Mouse (Mus musculus): ENCODE results near the gene Galnt2.

DNA sequence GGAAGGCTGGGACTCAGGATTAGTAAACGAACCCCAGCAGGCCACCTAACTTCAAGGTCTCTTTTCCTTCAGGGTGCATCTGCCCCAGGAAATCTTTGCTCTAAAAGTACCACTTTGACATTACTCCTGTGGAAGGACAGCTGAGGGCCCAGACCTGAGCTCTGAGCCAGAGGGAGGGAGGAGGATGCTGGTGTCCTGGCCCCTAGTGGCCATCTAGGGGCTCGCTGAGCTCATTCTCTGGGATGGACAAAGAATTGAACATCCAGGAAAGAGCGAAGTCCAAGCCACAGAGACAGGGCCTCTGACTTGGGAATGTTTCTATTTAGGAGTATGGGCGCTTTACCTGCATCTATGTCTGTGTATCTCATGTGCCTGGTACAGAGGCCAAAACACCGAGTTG lies 120.4 kb downstream of the Galnt2 start:
- no peak for TF ChIP-seq POLR2A (IDR thresholded peaks at IDR 0.05; ENCODE audit: low read depth, low read length)
- 0 out of 2 replicates have a peak, but pooled peaks have one; percentile 3 for TF ChIP-seq CTCF (IDR thresholded peaks at IDR 0.05; ENCODE audit: extremely low read depth, insufficient read length, insufficient replicate concordance, low read depth, low read length)

All from small intestine, adult 2 months (tissue).